Mouse (Mus musculus): ENCODE measurements around the gene F830045P16Rik.
"Not testable (repeated sequence)": the region's sequence is repeated elsewhere in the genome, so short reads cannot be mapped to it uniquely, and the experiment has no call there.

F830045P16Rik gene

GRCm38 (mm10) chr2:129545596-129545995 lies 9.2 kb upstream of the F830045P16Rik start:
- in situ Hi-C loops (cut with MboI; ENCODE audit: low sequenced_read_pairs), result no loop called here

- in situ Hi-C loops (cut with MboI; ENCODE audit: low sequenced_read_pairs), result no loop called here
Observed at GRCm38 (mm10) chr2:129544919-129545318, 8.5 kb upstream of the F830045P16Rik start.

GRCm38 (mm10) chr2:129544448-129544847 lies 8.0 kb upstream of the F830045P16Rik start:
- in situ Hi-C loops (cut with MboI; ENCODE audit: low sequenced_read_pairs), result no loop called here

- in situ Hi-C loops (cut with MboI; ENCODE audit: low sequenced_read_pairs), result no loop called here
Observed at GRCm38 (mm10) chr2:129540036-129540435, 3.6 kb upstream of the F830045P16Rik start.

- in situ Hi-C loops (cut with MboI; ENCODE audit: low sequenced_read_pairs), result no loop called here
Observed at GRCm38 (mm10) chr2:129539175-129539574, 2.8 kb upstream of the F830045P16Rik start.

- in situ Hi-C loops (cut with MboI; ENCODE audit: low sequenced_read_pairs), result no loop called here
Observed at GRCm38 (mm10) chr2:129537926-129538325, 1.5 kb upstream of the F830045P16Rik start.

- in situ Hi-C loops (cut with MboI; ENCODE audit: low sequenced_read_pairs), result no loop called here
Observed at GRCm38 (mm10) chr2:129537360-129537759, 958 bp upstream of the F830045P16Rik start.

GRCm38 (mm10) chr2:129536926-129537325 lies 524 bp upstream of the F830045P16Rik start:
- in situ Hi-C loops (cut with MboI; ENCODE audit: low sequenced_read_pairs), result no loop called here

GRCm38 (mm10) chr2:129534886-129535591 lies 1.4 kb downstream of the F830045P16Rik start:
- in situ Hi-C loops (cut with MboI; ENCODE audit: low sequenced_read_pairs), result no loop called here

- in situ Hi-C loops (cut with MboI; ENCODE audit: low sequenced_read_pairs), result no loop called here
Observed at GRCm38 (mm10) chr2:129531890-129532289, 4.5 kb downstream of the F830045P16Rik start.

GRCm38 (mm10) chr2:129531102-129531501 lies 5.3 kb downstream of the F830045P16Rik start:
- in situ Hi-C loops (cut with MboI; ENCODE audit: low sequenced_read_pairs), result no loop called here

- in situ Hi-C loops (cut with MboI; ENCODE audit: low sequenced_read_pairs), result no loop called here
Observed at GRCm38 (mm10) chr2:129529297-129530209, 6.8 kb downstream of the F830045P16Rik start.

GRCm38 (mm10) chr2:129527916-129528315 lies 8.5 kb downstream of the F830045P16Rik start:
- in situ Hi-C loops (cut with MboI; ENCODE audit: low sequenced_read_pairs), result no loop called here

- in situ Hi-C loops (cut with MboI; ENCODE audit: low sequenced_read_pairs), result no loop called here
Observed at GRCm38 (mm10) chr2:129526322-129526721, 10.1 kb downstream of the F830045P16Rik start.

- in situ Hi-C loops (cut with MboI; ENCODE audit: low sequenced_read_pairs), result no loop called here
Observed at GRCm38 (mm10) chr2:129525644-129526043, 10.8 kb downstream of the F830045P16Rik start.

GRCm38 (mm10) chr2:129518526-129518925 lies 17.9 kb downstream of the F830045P16Rik start:
- in situ Hi-C loops (cut with MboI; ENCODE audit: low sequenced_read_pairs), result no loop called here

- in situ Hi-C loops (cut with MboI; ENCODE audit: low sequenced_read_pairs), result no loop called here
Observed at GRCm38 (mm10) chr2:129514923-129515920, 21.2 kb downstream of the F830045P16Rik start.

- in situ Hi-C loops (cut with MboI; ENCODE audit: low sequenced_read_pairs), result no loop called here
Observed at GRCm38 (mm10) chr2:129514401-129514667, 22.1 kb downstream of the F830045P16Rik start.

- in situ Hi-C loops (cut with MboI; ENCODE audit: low sequenced_read_pairs), result no loop called here
Observed at GRCm38 (mm10) chr2:129513546-129514400, 22.6 kb downstream of the F830045P16Rik start.

GRCm38 (mm10) chr2:129512147-129512546 lies 24.3 kb downstream of the F830045P16Rik start:
- in situ Hi-C loops (cut with MboI; ENCODE audit: low sequenced_read_pairs), result not testable (repeated sequence)

All from CH12F3 (cell line).